Mouse (Mus musculus): ENCODE results near the gene Ier5.

DNA sequence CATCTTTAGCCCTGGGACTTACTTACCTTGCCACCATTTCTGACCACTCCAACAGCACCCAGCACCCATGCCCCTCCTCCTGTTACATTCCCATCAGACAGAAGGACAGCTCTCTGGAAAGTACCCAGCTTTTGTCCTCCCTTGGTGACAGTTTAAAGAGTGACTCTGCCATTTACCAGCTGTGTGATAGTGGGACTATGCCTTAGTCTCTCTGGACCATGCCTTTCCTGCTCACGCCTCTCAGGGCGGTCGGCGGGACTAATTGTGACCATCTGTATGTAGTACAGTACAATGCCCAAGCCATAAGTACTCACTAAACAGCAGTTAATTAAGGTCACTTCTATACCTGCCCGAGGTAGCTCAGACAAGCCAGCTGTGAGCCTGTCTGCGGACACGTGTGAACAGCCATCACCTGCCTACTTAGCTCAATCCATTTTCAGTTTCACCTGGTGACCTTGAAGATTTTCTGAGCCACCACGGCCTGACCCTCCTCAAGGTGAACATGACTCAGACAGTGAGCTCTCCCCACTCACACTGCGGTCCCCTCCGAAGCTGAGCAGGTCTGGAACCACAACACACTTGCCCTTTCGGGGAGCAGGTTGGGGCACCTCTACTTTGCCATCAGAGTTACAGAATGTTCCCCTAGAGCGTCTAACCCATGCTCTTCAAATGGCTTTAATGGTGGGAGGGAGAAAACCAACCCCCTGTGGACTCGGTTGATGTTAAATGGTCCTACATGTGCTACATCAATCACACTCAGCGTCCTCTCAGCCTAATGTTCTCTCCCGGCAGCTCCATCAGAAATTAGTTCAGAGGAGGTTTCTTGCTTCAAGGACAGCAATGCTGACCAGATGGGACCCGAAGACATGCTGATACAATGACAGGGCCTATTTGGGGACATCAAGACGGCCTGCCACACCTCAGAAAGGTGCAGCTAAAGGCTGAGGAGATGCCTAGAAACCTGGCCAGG is 38.3 kb downstream of the Ier5 start:
- no peak for TF ChIP-seq HCFC1 (IDR thresholded peaks at IDR 0.05; ENCODE audit: borderline replicate concordance, insufficient read depth, low read length)
- TF ChIP-seq ZC3H11A (IDR thresholded peaks at IDR 0.05; ENCODE audit: borderline replicate concordance, low read depth, low read length): no peak
- TF ChIP-seq CHD2 (IDR thresholded peaks at IDR 0.05; ENCODE audit: low read depth, low read length): no peak
- no peak for TF ChIP-seq MAFK (IDR thresholded peaks at IDR 0.05; ENCODE audit: insufficient read depth, low read depth, low read length)
